Mouse (Mus musculus): ENCODE data around the gene Gm525. TPM values are rescaled to one million over a fixed set of nuclear protein-coding genes. Genes with fewer than 3 reads are reported as not detected.
"Not testable (repeated sequence)": the region's sequence is repeated elsewhere in the genome, so short reads cannot be mapped to it uniquely, and the experiment has no call there.

Gm525 gene
- total and polyA plus RNA-seq, 3 experiments: 0.34 TPM; not detected in 2

- TF ChIP-seq TCF12 (IDR thresholded peaks at IDR 0.05; ENCODE audit: low read depth, low read length) (no peak), CHD2 (IDR thresholded peaks at IDR 0.05; ENCODE audit: low read length) (no peak), MEF2A (IDR thresholded peaks at IDR 0.05; ENCODE audit: borderline replicate concordance, low read depth, low read length) (peak; percentile 39; the same call in 1 of the 2 replicates), RAD21 (IDR thresholded peaks at IDR 0.05; ENCODE audit: low read depth, low read length) (peak; percentile 96), E2F4 (IDR thresholded peaks at IDR 0.05; ENCODE audit: insufficient replicate concordance, low read depth, low read length) (no peak)
Observed at GRCm38 (mm10) chr11:89039325-89039724, 34.3 kb upstream of the Gm525 start (continued).

DNA sequence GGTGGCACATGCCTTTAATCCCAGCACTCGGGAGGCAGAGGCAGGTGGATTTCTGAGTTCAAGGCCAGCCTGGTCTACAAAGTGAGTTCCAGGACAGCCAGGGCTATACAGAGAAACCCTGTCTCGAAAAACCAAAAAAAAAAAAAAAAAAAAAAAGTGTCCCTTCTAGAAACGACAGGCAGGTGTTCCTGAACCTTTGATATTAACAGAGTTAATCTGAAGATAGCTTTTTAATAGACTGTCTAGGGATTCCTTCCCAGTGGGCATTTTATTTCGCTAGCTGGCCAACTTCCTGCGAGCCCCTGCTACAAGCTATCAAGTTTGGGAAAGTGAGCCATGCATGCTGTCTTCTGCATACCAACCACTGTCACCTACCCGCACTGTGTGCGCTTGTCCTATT lies 32.6 kb upstream of the Gm525 start:
- DNase-seq (ENCODE audit: extremely low read depth); H3K79me2 ChIP-seq (replicated peaks; ENCODE audit: control insufficient read depth, extremely low read depth, insufficient read depth, poor library complexity, severe bottlenecking); H3K9ac ChIP-seq (ENCODE audit: insufficient read depth, low read depth); in situ Hi-C loops (cut with MboI; ENCODE audit: low pct_ligation_motif_present, low pct_unique_long_range_greater_than_20kb, low sequenced_read_pairs); H3K27me3 ChIP-seq (replicated peaks); H3K9me3 ChIP-seq (replicated peaks; ENCODE audit: low read length); H3K27ac ChIP-seq (ENCODE audit: insufficient read depth, low read depth); dilution Hi-C loops (cut with MboI; ENCODE audit: extremely low pct_ligation_motif_present, extremely low pct_unique_long_range_greater_than_20kb, low sequenced_read_pairs); H3K4me3 ChIP-seq (replicated peaks in 1 of 3; ENCODE audit: low read depth in 2 of 3, low read length in 2 of 3, poor library complexity in 1 of 3); H3K4me2 ChIP-seq (ENCODE audit: insufficient read depth, low read depth, poor library complexity, severe bottlenecking); H3K4me1 ChIP-seq (ENCODE audit: control insufficient read depth in 1 of 2, insufficient read depth in 2 of 2): not testable (repeated sequence)
- H3K36me3 ChIP-seq (replicated peaks in 1 of 2; ENCODE audit: control insufficient read depth in 1 of 2, insufficient read depth in 1 of 2, low read length in 1 of 2): peaks cover 31 to 81% of the 10 kb centered on the region in 2 experiments

DNA sequence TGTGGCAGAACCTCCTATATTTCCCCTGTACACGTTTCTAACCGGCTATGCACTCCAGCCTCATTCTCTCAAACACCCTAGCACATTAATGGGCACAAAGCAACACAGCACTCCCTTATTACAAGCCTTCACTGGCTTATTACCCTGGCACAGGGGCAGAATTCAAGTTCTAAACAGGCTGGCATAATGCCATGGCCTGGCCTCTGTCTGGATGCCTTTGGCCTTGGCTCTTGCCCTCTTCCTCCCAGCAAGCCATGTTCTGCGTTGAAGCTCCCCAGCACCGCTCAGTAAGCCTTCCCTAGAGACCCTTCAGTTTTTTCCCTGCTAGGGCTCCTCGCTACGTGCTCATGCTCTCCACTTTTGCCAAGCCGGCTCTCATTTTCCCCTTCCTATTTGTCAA lies 30.6 kb upstream of the Gm525 start:
- Histone ChIP-seq H3K4me3 (replicated peaks in 1 of 3; ENCODE audit: low read depth in 2 of 3, low read length in 2 of 3, poor library complexity in 1 of 3) (no peak overlapping the region), H3K27me3 (replicated peaks) (no peaks in the 10 kb centered on the region), H3K9me3 (replicated peaks; ENCODE audit: low read length) (no peaks in the 10 kb centered on the region), H3K9ac (ENCODE audit: insufficient read depth, low read depth) (no peak overlapping the region), H3K79me2 (replicated peaks; ENCODE audit: control insufficient read depth, extremely low read depth, insufficient read depth, poor library complexity, severe bottlenecking) (no peaks in the 10 kb centered on the region), H3K4me1 (ENCODE audit: control insufficient read depth in 1 of 2, insufficient read depth in 2 of 2) (0 out of 4 replicates have a peak, but pooled peaks cover 0 to 2% of the 10 kb centered on the region in 2 experiments), H3K27ac (ENCODE audit: insufficient read depth, low read depth) (no peak overlapping the region), H3K4me2 (ENCODE audit: insufficient read depth, low read depth, poor library complexity, severe bottlenecking) (no peak overlapping the region), H3K36me3 (replicated peaks in 1 of 2; ENCODE audit: control insufficient read depth in 1 of 2, insufficient read depth in 1 of 2, low read length in 1 of 2) (peaks cover 39 to 87% of the 10 kb centered on the region in 2 experiments)
- in situ Hi-C loops (cut with MboI; ENCODE audit: low pct_ligation_motif_present, low pct_unique_long_range_greater_than_20kb, low sequenced_read_pairs): no loop called here
- no peak for DNase-seq (ENCODE audit: extremely low read depth)
- TF ChIP-seq ZMIZ1 (IDR thresholded peaks at IDR 0.05; ENCODE audit: low read depth, low read length) (no peak), KAT2A (IDR thresholded peaks at IDR 0.05; ENCODE audit: insufficient replicate concordance, low read length) (no peak), IRF4 (IDR thresholded peaks at IDR 0.05; ENCODE audit: low read depth, low read length) (no peak), TBP (conservative IDR thresholded peaks at IDR 0.05; ENCODE audit: low read depth, low read length) (no peak), RAD21 (IDR thresholded peaks at IDR 0.05; ENCODE audit: low read depth, low read length) (no peak), CHD2 (IDR thresholded peaks at IDR 0.05; ENCODE audit: low read length) (no peak), MAFK (IDR thresholded peaks at IDR 0.05; ENCODE audit: insufficient replicate concordance, low read length) (no peak), ZKSCAN1 (IDR thresholded peaks at IDR 0.05; ENCODE audit: borderline replicate concordance, low read depth, low read length) (no peak), POLR2AphosphoS2 (IDR thresholded peaks at IDR 0.05; ENCODE audit: low read depth, low read length) (no peak)
- dilution Hi-C loops (cut with MboI; ENCODE audit: extremely low pct_ligation_motif_present, extremely low pct_unique_long_range_greater_than_20kb, low sequenced_read_pairs): no loop called here

DNA sequence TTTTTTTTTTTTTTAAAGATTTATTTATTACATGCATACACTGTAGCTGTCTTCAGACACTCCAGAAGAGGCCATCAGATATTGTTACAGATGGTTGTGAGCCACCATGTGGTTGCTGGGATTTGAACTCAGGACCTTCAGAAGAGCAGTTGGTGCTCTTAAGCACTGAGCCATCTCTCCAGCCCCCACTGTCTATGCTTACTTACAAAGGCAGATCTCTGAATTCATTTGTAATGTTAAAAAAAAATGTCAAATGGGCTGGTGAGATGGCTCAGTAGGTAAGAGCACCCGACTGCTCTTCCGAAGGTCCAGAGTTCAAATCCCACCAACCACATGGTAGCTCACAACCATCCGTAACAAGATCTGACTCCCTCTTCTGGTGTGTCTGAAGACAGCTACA lies 28.1 kb upstream of the Gm525 start:
- H3K27me3 ChIP-seq (replicated peaks); DNase-seq (ENCODE audit: extremely low read depth); H3K4me1 ChIP-seq (ENCODE audit: control insufficient read depth in 1 of 2, insufficient read depth in 2 of 2); H3K4me2 ChIP-seq (ENCODE audit: insufficient read depth, low read depth, poor library complexity, severe bottlenecking); H3K9ac ChIP-seq (ENCODE audit: insufficient read depth, low read depth); H3K4me3 ChIP-seq (replicated peaks in 1 of 3; ENCODE audit: low read depth in 2 of 3, low read length in 2 of 3, poor library complexity in 1 of 3); H3K27ac ChIP-seq (ENCODE audit: insufficient read depth, low read depth); H3K79me2 ChIP-seq (replicated peaks; ENCODE audit: control insufficient read depth, extremely low read depth, insufficient read depth, poor library complexity, severe bottlenecking); in situ Hi-C loops (cut with MboI; ENCODE audit: low pct_ligation_motif_present, low pct_unique_long_range_greater_than_20kb, low sequenced_read_pairs); dilution Hi-C loops (cut with MboI; ENCODE audit: extremely low pct_ligation_motif_present, extremely low pct_unique_long_range_greater_than_20kb, low sequenced_read_pairs); H3K9me3 ChIP-seq (replicated peaks; ENCODE audit: low read length): not testable (repeated sequence)
- peaks cover 35 to 83% of the 10 kb centered on the region in 2 experiments for H3K36me3 ChIP-seq (replicated peaks in 1 of 2; ENCODE audit: control insufficient read depth in 1 of 2, insufficient read depth in 1 of 2, low read length in 1 of 2)

Data from CH12.LX (cell line).